Mouse (Mus musculus) liver, embryonic 11.5 days (tissue): ENCODE measurements around the gene Slc1a3. TPM values are rescaled to one million over a fixed set of nuclear protein-coding genes. Genes with fewer than 3 reads are reported as not detected.

Experiments used
- ATAC-seq: fragments of 200-750 bp; cut with Nextera tagmentation; replicated peaks from 2 replicates; pipeline ENCODE4 v1.8.0; 2017; ENCODE audit warnings: moderate number of reproducible peaks, mild to moderate bottlenecking, moderate TSS enrichment, moderate library complexity; ENCODE audit not compliant: low FRiP score
- DNase-seq: peaks from one replicate; pipeline ENCODE4 v3.0.0-alpha.2; 2017; ENCODE audit warnings: low spot score
- H3K27ac ChIP-seq: fragments of 300-500 bp; sonication (generic); 2 replicates; pipeline ENCODE4 v1.5.1; 2014; ENCODE audit warnings: mild to moderate bottlenecking, low read depth, low read length, control low read depth
- H3K27me3 ChIP-seq: fragments of 300-500 bp; sonication (generic); replicated peaks from 2 replicates; pipeline ENCODE4 v1.6.1; 2014; ENCODE audit warnings: low read length, mixed read lengths; ENCODE audit not compliant: control insufficient read depth, insufficient read depth
- H3K36me3 ChIP-seq: fragments of 300-500 bp; sonication (generic); 2 replicates; pipeline ENCODE4 v1.6.1; 2014; ENCODE audit warnings: mild to moderate bottlenecking, low read length, moderate library complexity, mixed read lengths; ENCODE audit not compliant: control insufficient read depth, insufficient read depth
- H3K4me1 ChIP-seq: fragments of 300-500 bp; sonication (generic); replicated peaks from 2 replicates; pipeline ENCODE4 v1.6.1; 2014; ENCODE audit warnings: low read length, mixed read lengths; ENCODE audit not compliant: control insufficient read depth, insufficient read depth
- H3K4me2 ChIP-seq: fragments of 300-500 bp; sonication (generic); 2 replicates; pipeline ENCODE4 v1.6.1; 2014; ENCODE audit warnings: mild to moderate bottlenecking, control low read depth, moderate library complexity
- H3K4me3 ChIP-seq: fragments of 300-500 bp; sonication (generic); 2 replicates; pipeline ENCODE4 v1.5.1; 2014; ENCODE audit warnings: low read depth, low read length, control low read depth
- H3K9ac ChIP-seq: fragments of 300-500 bp; sonication (generic); 2 replicates; pipeline ENCODE4 v1.6.1; 2014; ENCODE audit warnings: low read depth, low read length, control low read depth
- H3K9me3 ChIP-seq: fragments of 300-500 bp; sonication (generic); 2 replicates; pipeline ENCODE4 v1.6.1; 2016; ENCODE audit warnings: low read length, inconsistent platforms, mixed read lengths; ENCODE audit not compliant: control insufficient read depth
- WGBS: fragments of 180-500 bp; shearing (Covaris S2); extraction: QIAGEN DNeasy Blood & Tissue Kit; methylation state at CpG from one replicate; pipeline ENCODE4 v1.1.7; 2014; 5-methylcytosine and 5-hydroxymethylcytosine counted together
- polyA plus RNA-seq: library from polyadenylated mRNA; unstranded; fragments of >200 nt; fragmentation: Nextera tagmentation; extraction: Ambion mirVana; gene quantifications from 2 replicates; pipeline ENCODE4 v1.2.1, GENCODE M21; 2014

Slc1a3 gene
- polyA plus RNA-seq, 1 experiment from 2014 or later, result 9.0 TPM

- ATAC-seq (no peak), DNase-seq (no peak)
- Histone ChIP-seq H3K4me2 (no peak overlapping the region), H3K4me1 (peaks cover 4% of the 10 kb centered on the region; the same call in 1 of the 2 replicates), H3K4me3 (no peak overlapping the region), H3K27me3 (no peaks in the 10 kb centered on the region), H3K9ac (no peak overlapping the region), H3K9me3 (no peaks in the 10 kb centered on the region), H3K27ac (no peak overlapping the region), H3K36me3 (no peaks in the 10 kb centered on the region)
These were observed 86.7 kb downstream of the Slc1a3 start for GRCm38 (mm10) chr15:8623879-8624278.

- no peaks in the 10 kb centered on the region for H3K4me1 ChIP-seq
- no peak overlapping the region for H3K9ac ChIP-seq
- H3K27ac ChIP-seq, result no peak overlapping the region
- no peak for ATAC-seq
- no peak overlapping the region for H3K4me3 ChIP-seq
- no peaks in the 10 kb centered on the region for H3K27me3 ChIP-seq
- WGBS, result 83% methylated on average over 18 of the region's 18 CpGs
- H3K4me2 ChIP-seq, result no peak overlapping the region
- H3K36me3 ChIP-seq, result no peaks in the 10 kb centered on the region
- no peak for DNase-seq
- H3K9me3 ChIP-seq, result no peaks in the 10 kb centered on the region
These were observed 91.0 kb downstream of the Slc1a3 start for GRCm38 (mm10) chr15:8619479-8620026.

DNA sequence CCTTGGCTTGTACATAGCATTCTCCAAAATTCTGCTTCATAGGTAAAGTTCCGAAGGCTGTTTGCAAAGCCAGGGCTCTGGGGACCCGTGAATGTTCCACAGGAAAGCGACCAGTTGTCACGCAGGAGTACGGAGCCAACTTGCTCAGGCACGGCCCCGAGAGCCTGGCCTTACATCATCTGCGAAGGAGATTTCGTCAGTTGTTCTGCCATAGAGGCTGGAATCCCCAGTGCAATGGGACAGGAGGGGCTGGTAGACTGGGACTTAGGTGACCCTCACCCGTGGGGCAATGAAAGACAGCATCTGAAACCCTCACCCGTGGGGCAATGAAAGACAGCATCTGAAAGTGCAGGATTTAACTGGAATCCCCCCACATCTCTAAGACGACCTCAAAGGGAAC, 94.3 kb downstream of the Slc1a3 start:
- Histone ChIP-seq H3K9ac (no peak overlapping the region), H3K4me2 (no peak overlapping the region), H3K4me3 (no peak overlapping the region), H3K27me3 (no peaks in the 10 kb centered on the region), H3K4me1 (no peaks in the 10 kb centered on the region), H3K27ac (no peak overlapping the region), H3K36me3 (no peaks in the 10 kb centered on the region), H3K9me3 (no peaks in the 10 kb centered on the region)
- ATAC-seq (no peak), DNase-seq (no peak)
- 76% methylated on average over 12 of the region's 12 CpGs for WGBS

DNA sequence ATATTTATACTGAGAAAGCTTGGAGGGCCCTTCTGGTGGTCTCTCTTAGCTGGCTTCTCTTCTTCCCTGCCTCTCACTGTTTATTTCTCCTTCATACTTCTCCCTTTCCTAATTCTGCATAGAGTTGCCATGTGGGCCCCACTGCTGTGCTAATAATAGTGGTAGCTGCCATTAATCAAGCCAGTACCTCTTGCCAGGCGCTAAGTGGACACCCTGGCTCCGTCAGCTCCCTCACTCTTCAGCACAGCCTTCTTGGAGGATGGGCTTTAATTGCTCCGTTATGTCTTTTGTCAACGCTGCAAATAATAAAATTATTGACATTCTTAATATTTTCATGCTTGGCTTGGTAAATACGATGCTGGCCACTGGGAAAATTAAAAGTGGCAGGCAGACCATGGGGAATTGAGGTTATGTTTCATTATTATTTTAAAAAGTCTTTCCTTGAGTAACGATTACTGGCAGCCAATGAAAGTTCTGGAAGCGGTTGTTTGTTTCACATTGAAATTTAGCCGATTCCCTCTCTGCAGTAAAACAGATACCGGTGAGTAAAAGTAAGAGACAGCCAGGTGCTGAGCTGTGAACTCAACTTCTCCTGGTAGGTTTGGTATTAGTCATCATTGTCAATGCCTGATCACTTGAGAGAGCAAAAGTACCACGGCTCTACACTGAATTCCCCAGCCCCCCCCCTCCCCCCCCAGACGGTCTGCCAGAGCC, 94.9 kb downstream of the Slc1a3 start:
- Histone ChIP-seq H3K27me3 (no peaks in the 10 kb centered on the region), H3K4me2 (no peak overlapping the region), H3K9ac (no peak overlapping the region), H3K27ac (no peak overlapping the region), H3K4me3 (no peak overlapping the region), H3K9me3 (no peaks in the 10 kb centered on the region), H3K4me1 (no peaks in the 10 kb centered on the region), H3K36me3 (no peaks in the 10 kb centered on the region)
- WGBS, result 75% methylated on average over 11 of the region's 11 CpGs
- no peak for DNase-seq
- no peak for ATAC-seq

GRCm38 (mm10) chr15:8614701-8615100, 95.9 kb downstream of the Slc1a3 start:
- no peak overlapping the region for H3K9ac ChIP-seq
- ATAC-seq (no peak), DNase-seq (no peak)
- no peaks in the 10 kb centered on the region for H3K9me3 ChIP-seq
- no peaks in the 10 kb centered on the region for H3K4me1 ChIP-seq
- H3K27ac ChIP-seq, result no peak overlapping the region
- 86% methylated on average over 5 of the region's 5 CpGs for WGBS
- H3K36me3 ChIP-seq, result no peaks in the 10 kb centered on the region
- no peak overlapping the region for H3K4me2 ChIP-seq
- H3K27me3 ChIP-seq, result no peaks in the 10 kb centered on the region
- no peak overlapping the region for H3K4me3 ChIP-seq

DNA sequence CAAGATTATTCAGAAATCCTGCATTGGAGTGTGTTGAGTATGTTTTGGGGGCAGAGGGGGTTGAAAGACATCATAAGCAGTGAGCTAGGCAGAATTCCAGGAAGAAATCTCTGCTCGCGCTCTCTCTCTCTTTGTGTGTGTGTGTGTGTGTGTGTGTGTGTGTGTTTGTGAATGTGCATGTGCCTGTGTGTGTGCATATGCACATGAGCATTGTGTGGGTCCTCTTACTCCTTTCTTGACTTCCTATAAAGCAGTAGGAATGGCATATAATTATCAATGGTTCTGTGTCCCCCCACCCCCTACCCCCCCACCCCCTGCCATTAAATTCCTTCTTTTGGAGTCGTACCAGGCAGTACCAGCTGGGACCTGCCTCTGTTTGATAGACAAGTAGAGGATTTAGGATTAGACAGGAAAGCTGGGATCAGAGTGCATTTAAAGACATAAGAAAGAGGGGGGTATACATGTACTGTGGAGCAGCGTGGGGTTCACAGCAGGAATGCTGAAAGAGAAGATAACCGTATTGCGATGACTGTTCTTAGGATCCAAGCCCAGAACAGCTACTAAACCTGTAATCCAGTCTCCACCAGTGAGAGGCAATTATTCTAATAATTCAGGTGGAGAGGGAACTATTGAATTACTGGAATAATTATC, 104.9 kb downstream of the Slc1a3 start:
- no peak for ATAC-seq
- no peak overlapping the region for H3K9ac ChIP-seq
- 78% methylated on average over 6 of the region's 6 CpGs for WGBS
- no peaks in the 10 kb centered on the region for H3K27me3 ChIP-seq
- no peak overlapping the region for H3K4me2 ChIP-seq
- H3K9me3 ChIP-seq, result no peaks in the 10 kb centered on the region
- no peak overlapping the region for H3K4me3 ChIP-seq
- no peak for DNase-seq
- no peak overlapping the region for H3K27ac ChIP-seq
- no peaks in the 10 kb centered on the region for H3K4me1 ChIP-seq
- H3K36me3 ChIP-seq, result no peaks in the 10 kb centered on the region

- Histone ChIP-seq H3K9me3 (no peaks in the 10 kb centered on the region), H3K4me2 (no peak overlapping the region), H3K27me3 (no peaks in the 10 kb centered on the region), H3K4me3 (no peak overlapping the region), H3K9ac (no peak overlapping the region), H3K27ac (no peak overlapping the region), H3K4me1 (no peaks in the 10 kb centered on the region), H3K36me3 (no peaks in the 10 kb centered on the region)
- ATAC-seq, result no peak
- DNase-seq, result no peak
- 75% methylated on average over 6 of the region's 6 CpGs for WGBS
These were observed 108.2 kb downstream of the Slc1a3 start for GRCm38 (mm10) chr15:8602362-8602761.

DNA sequence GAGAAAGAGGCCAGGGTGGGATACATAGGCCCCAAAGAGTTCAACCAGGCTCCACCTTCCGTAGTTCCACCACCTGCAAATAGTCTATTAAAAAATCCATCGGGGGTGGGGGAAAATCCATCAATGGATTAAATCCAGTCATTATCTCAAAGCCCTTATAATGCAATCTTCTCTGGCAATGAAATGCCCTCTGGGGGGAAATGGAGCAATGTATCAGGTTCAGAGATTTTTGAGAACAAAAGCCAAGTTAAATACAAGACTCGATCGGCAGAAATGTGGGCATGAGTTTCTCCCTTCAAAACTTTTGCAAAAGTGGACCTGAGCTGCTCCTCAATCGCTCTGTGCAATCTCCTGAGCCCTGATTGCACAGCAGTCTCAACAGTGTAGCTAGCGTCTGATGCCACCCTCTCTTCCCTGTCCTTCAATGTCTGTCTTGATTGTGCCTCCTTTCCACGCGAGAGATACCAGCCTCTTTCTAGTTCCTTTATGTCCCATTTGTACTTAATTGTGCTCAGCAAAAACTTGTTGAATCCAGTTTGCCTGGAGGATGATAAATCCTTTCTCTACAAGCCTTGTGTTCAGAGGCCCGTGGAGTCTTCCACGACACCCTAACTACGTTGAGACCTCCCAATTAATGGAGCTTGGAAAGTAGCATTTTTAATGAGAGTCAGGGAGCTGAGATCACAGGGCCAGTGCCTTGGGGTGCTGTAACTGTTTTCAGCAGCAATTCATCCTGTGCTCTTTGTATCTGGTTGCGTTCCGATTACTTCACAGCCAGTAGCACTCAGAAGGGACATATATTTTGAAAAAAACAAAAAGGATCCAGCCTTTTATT, 109.0 kb downstream of the Slc1a3 start:
- Histone ChIP-seq H3K36me3 (no peaks in the 10 kb centered on the region), H3K9ac (no peak overlapping the region), H3K27ac (no peak overlapping the region), H3K4me1 (no peaks in the 10 kb centered on the region), H3K9me3 (no peaks in the 10 kb centered on the region), H3K4me3 (no peak overlapping the region), H3K4me2 (no peak overlapping the region), H3K27me3 (no peaks in the 10 kb centered on the region)
- ATAC-seq, result no peak
- 82% methylated on average over 13 of the region's 13 CpGs for WGBS
- no peak for DNase-seq
